Mouse (Mus musculus) G1E (cell line): ENCODE data around the gene Dyrk4.

ENCODE experiments used
- CTCF ChIP-seq: IDR thresholded peaks from 2 replicates; pipeline ENCODE4 v1.5.1; 2012; ENCODE audit warnings: low read depth, low read length, inconsistent platforms, mixed read lengths
- GATA1 ChIP-seq: IDR thresholded peaks from 2 replicates; pipeline ENCODE4 v1.6.1; 2012; ENCODE audit warnings: borderline replicate concordance, low read length, inconsistent platforms, mixed read lengths
- POLR2AphosphoS5 ChIP-seq: IDR thresholded peaks from 2 replicates; pipeline ENCODE4 v1.6.1; 2012; ENCODE audit warnings: low read depth, low read length, inconsistent platforms; ENCODE audit not compliant: insufficient replicate concordance

DNA sequence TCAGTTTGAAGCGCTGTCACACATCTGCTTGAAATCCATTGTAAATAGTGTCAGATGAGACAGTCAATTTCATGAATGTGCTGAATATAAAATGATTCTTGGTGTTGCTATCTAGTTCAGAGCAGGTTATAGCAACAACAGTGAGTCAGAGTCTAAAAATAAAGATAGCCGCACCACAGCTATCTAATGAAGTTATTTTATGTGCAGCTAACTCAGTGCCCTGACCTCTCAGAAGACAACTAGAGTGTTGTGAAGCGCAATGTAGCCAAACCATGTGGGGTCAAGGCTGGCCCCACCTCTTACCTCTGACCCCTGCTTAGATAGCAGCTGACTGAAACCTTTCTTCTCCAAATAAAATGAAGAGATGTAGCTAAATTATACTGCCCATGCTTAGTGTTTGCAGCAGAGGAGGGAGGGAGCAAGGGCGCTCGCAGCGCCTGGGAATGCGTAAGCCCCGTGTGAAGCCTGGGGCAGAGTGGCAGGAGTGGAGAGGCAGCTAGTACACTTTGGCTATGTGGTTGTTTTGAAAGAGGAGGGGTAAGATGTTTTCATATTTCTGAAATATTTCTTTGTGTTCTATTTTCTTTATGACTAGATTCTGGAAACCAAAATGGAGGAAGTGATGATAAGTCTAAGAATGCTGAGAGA, 39.9 kb upstream of the Dyrk4 start:
- TF ChIP-seq CTCF (no peak), POLR2AphosphoS5 (no peak), GATA1 (no peak)
